Mouse (Mus musculus): ENCODE data around the gene Rbfox3. TPM values are rescaled to one million over a fixed set of nuclear protein-coding genes. Genes with fewer than 3 reads are reported as not detected.
A peak's percentile ranks its signal among the peaks of the same experiment; 100 is the strongest.

Rbfox3 gene
- polyA plus RNA-seq, 1 experiment from 2014 or later = 0.76 TPM

DNA sequence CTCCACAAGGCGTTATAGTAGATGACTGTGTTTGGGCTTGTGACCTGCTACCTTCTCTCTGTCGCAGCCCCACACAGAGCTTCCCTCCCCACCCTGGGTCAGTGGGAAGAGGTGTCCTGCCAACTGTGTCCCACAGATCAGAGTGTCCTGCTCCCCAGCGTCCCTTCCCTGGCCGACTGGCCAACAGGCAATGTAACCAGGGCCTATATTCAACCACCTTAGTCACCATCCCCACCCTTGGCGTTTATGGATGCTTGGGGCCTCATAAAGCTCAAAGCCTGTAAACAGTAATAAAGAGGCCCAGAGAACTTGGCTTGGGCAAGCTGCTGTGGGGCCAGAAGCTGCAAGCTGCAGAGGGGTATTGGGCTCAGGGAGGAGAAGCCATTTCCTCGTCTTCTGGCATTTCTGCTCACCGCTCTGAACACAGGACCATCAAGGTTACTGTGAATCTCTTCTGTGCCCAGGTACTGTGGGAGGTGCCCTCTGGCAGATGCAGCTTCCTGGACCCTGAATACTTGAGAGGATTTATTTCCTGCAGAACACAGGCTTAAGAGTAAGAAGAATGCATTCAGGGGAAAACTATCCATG lies 435.8 kb downstream of the Rbfox3 start:
- no peaks in the 10 kb centered on the region for H3K4me1 ChIP-seq (replicated peaks; ENCODE audit: control insufficient read depth, insufficient read depth)
- no peaks in the 10 kb centered on the region for H3K9me3 ChIP-seq (ENCODE audit: control insufficient read depth, low read length)
- no peak overlapping the region for H3K27ac ChIP-seq (replicated peaks)
- no peak overlapping the region for H3K4me2 ChIP-seq (replicated peaks; ENCODE audit: low read depth)
- H3K9ac ChIP-seq (ENCODE audit: low read length) = no peak overlapping the region
- no peak for TF ChIP-seq EP300 (optimal IDR thresholded peaks at IDR 0.05)
- no peak for TF ChIP-seq CTCF (IDR thresholded peaks at IDR 0.05; ENCODE audit: low read depth)
- ATAC-seq (ENCODE audit: low FRiP score, low TSS enrichment) = no peak
- DNase-seq (ENCODE audit: low spot score) = no peak
- no peaks in the 10 kb centered on the region for H3K27me3 ChIP-seq (ENCODE audit: control insufficient read depth, insufficient read depth, low read length)
- no peaks in the 10 kb centered on the region for H3K36me3 ChIP-seq (ENCODE audit: control insufficient read depth, insufficient read depth, low read length)
- H3K4me3 ChIP-seq (ENCODE audit: low read depth, low read length) = no peak overlapping the region
- WGBS = 87% methylated on average over 7 of the region's 7 CpGs

DNA sequence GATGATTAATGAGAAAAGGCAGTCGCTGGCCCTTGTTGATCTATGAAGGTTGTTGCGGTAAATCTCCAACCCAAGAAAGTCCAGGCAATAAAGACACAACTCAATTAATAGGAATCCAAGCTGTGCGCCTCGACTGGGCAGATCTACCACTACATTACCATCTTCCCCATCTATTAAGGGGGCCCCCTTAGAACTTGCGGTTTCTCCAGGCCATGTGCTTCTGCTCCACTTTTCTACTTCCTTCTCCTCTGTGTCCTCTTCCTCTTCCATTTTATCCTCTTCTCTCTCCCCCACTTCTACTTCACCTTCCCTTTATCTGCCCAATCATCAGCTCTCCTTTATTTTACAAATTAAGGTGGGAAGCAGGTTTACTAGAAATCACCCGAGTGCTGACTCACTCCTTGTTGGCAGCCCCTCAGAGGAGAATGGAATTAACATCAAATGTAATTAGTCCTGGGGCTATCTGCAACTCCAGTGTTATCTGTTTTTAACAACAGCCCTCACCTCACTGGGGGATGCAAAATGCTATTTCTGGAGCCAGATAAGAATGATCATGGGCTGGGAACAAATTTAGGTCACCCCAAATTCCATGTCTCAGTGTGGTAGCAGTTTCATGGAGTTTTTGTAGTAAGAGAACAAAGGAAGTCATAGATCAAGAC lies 437.4 kb downstream of the Rbfox3 start:
- ATAC-seq (ENCODE audit: low FRiP score, low TSS enrichment) = no peak
- Histone ChIP-seq H3K9ac (ENCODE audit: low read length) (no peak overlapping the region), H3K27ac (replicated peaks) (no peak overlapping the region), H3K27me3 (ENCODE audit: control insufficient read depth, insufficient read depth, low read length) (no peaks in the 10 kb centered on the region), H3K4me1 (replicated peaks; ENCODE audit: control insufficient read depth, insufficient read depth) (peaks cover 3% of the 10 kb centered on the region; the same call in 1 of the 2 replicates), H3K9me3 (ENCODE audit: control insufficient read depth, low read length) (no peaks in the 10 kb centered on the region), H3K4me2 (replicated peaks; ENCODE audit: low read depth) (no peak overlapping the region), H3K4me3 (ENCODE audit: low read depth, low read length) (no peak overlapping the region), H3K36me3 (ENCODE audit: control insufficient read depth, insufficient read depth, low read length) (no peaks in the 10 kb centered on the region)
- 61% methylated on average over 6 of the region's 6 CpGs for WGBS
- DNase-seq (ENCODE audit: low spot score) = no peak
- TF ChIP-seq EP300 (optimal IDR thresholded peaks at IDR 0.05) (no peak), CTCF (IDR thresholded peaks at IDR 0.05; ENCODE audit: low read depth) (no peak)

DNA sequence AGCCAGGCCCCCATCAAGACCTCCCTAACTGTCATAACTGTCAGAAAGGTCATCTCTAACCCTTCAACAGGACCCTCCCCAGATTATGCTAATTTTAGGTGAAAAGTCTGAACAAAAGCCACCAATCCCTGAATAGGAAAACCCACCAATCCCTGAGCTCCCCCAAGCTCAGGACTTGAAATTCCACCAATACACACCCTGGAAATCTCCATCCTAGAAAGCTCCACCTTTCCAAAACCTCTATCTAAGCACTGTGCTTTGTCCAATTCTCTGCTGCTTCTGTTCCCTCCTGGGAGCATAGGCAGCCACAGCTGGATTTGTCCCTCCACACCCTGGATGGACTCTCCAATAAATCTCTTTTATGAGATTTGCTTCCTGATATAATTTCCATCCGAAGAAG lies 438.2 kb downstream of the Rbfox3 start:
- Histone ChIP-seq H3K4me3 (ENCODE audit: low read depth, low read length) (no peak overlapping the region), H3K27me3 (ENCODE audit: control insufficient read depth, insufficient read depth, low read length) (no peaks in the 10 kb centered on the region), H3K4me2 (replicated peaks; ENCODE audit: low read depth) (no peak overlapping the region), H3K4me1 (replicated peaks; ENCODE audit: control insufficient read depth, insufficient read depth) (peaks cover 3% of the 10 kb centered on the region; the same call in 1 of the 2 replicates), H3K9ac (ENCODE audit: low read length) (no peak overlapping the region), H3K9me3 (ENCODE audit: control insufficient read depth, low read length) (no peaks in the 10 kb centered on the region), H3K27ac (replicated peaks) (no peak overlapping the region), H3K36me3 (ENCODE audit: control insufficient read depth, insufficient read depth, low read length) (no peaks in the 10 kb centered on the region)
- ATAC-seq (ENCODE audit: low FRiP score, low TSS enrichment) (no peak), DNase-seq (ENCODE audit: low spot score) (no peak)
- TF ChIP-seq EP300 (optimal IDR thresholded peaks at IDR 0.05) (no peak), CTCF (IDR thresholded peaks at IDR 0.05; ENCODE audit: low read depth) (no peak)
- 74% methylated on average over 1 of the region's 1 CpGs for WGBS

DNA sequence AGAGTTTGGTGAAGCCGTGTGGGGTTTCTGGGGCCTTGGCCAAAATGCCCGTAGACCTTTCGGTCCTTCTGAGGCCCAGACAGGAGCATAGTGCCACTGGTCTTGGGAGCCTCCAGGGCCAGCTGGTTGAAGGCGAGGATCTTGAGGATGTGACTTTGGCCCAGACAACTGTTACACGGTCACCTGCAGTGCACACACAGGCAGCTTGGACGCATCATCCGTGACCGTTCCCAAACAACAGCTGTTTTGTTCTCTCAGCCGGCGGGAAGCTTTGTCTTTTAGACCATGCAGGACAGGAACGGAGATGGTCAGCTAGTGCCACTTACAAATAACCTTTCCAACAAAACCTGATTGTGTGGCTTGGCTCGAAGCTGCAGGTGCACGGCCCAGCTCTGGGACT lies 439.7 kb downstream of the Rbfox3 start:
- DNase-seq (ENCODE audit: low spot score) = no peak
- no peak overlapping the region for H3K4me2 ChIP-seq (replicated peaks; ENCODE audit: low read depth)
- no peaks in the 10 kb centered on the region for H3K9me3 ChIP-seq (ENCODE audit: control insufficient read depth, low read length)
- TF ChIP-seq EP300 (optimal IDR thresholded peaks at IDR 0.05) = no peak
- TF ChIP-seq CTCF (IDR thresholded peaks at IDR 0.05; ENCODE audit: low read depth) = no peak
- no peak overlapping the region; the same call in 1 of the 2 replicates for H3K27ac ChIP-seq (replicated peaks)
- H3K36me3 ChIP-seq (ENCODE audit: control insufficient read depth, insufficient read depth, low read length) = no peaks in the 10 kb centered on the region
- no peak overlapping the region for H3K9ac ChIP-seq (ENCODE audit: low read length)
- ATAC-seq (ENCODE audit: low FRiP score, low TSS enrichment) = no peak
- 64% methylated on average over 13 of the region's 13 CpGs for WGBS
- peaks cover 3% of the 10 kb centered on the region; the same call in 1 of the 2 replicates for H3K4me1 ChIP-seq (replicated peaks; ENCODE audit: control insufficient read depth, insufficient read depth)
- no peak overlapping the region for H3K4me3 ChIP-seq (ENCODE audit: low read depth, low read length)
- no peaks in the 10 kb centered on the region for H3K27me3 ChIP-seq (ENCODE audit: control insufficient read depth, insufficient read depth, low read length)

DNA sequence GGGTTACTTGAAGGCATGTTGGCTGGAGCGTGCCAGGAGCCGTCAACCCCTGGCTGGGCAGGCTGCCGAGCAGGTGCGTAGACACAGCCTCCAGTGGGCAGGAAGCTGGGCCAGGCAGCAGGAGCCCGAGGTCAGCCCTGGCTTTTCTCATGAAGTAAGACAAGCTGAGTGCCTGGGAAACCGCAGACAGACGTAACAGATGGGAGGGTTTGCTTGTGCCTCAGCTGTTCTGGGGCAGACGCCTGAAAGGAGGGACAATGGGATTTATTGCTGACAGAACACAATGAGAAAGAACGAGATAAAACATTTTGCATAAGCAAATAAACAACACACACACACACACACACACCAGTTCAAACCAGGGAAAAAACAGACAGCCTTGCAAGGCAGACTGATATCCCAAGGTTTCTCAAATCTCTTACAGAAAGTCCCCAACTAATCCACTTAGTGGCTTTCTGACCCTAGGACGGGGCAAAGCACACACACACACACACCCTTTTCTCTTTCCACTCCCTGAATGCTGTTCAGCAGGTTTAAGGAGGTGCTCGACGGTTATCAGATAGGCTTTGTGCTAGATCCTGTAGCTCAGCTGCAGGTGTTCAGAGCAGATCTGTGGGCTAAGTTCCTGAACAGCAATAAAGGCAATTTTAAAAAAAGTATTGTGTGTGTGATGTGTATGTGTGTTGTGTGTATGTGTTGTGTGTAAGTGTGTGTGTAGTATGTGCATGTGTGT lies 441.0 kb downstream of the Rbfox3 start:
- H3K36me3 ChIP-seq (ENCODE audit: control insufficient read depth, insufficient read depth, low read length) = no peaks in the 10 kb centered on the region
- H3K4me3 ChIP-seq (ENCODE audit: low read depth, low read length) = no peak overlapping the region
- peaks cover 3% of the 10 kb centered on the region; the same call in 1 of the 2 replicates for H3K4me1 ChIP-seq (replicated peaks; ENCODE audit: control insufficient read depth, insufficient read depth)
- 15% methylated on average over 12 of the region's 12 CpGs for WGBS
- TF ChIP-seq CTCF (IDR thresholded peaks at IDR 0.05; ENCODE audit: low read depth) (no peak), EP300 (optimal IDR thresholded peaks at IDR 0.05) (no peak)
- H3K4me2 ChIP-seq (replicated peaks; ENCODE audit: low read depth) = no peak overlapping the region; the same call in 1 of the 2 replicates
- H3K9me3 ChIP-seq (ENCODE audit: control insufficient read depth, low read length) = no peaks in the 10 kb centered on the region
- peak; percentile 90 for ATAC-seq (ENCODE audit: low FRiP score, low TSS enrichment)
- peak overlapping the region; percentile 91 for H3K27ac ChIP-seq (replicated peaks)
- peak overlapping the region; percentile 38; the same call in 1 of the 2 replicates for H3K9ac ChIP-seq (ENCODE audit: low read length)
- peak; percentile 87 for DNase-seq (ENCODE audit: low spot score)
- H3K27me3 ChIP-seq (ENCODE audit: control insufficient read depth, insufficient read depth, low read length) = no peaks in the 10 kb centered on the region

Measured in stomach, postnatal 0 days (tissue).